Mouse (Mus musculus) heart, adult 2 months (tissue): ENCODE data around the gene Usp54. TPM values are rescaled to one million over a fixed set of nuclear protein-coding genes. Genes with fewer than 3 reads are reported as not detected.
"Not testable (repeated sequence)": the region's sequence is repeated elsewhere in the genome, so short reads cannot be mapped to it uniquely, and the experiment has no call there.

Source experiments
- DNase-seq, 2 experiments: peaks; one replicate each; pipeline ENCODE4 v3.0.0; 2021
- H3K27ac ChIP-seq: fragments of 200-600 bp; 2 replicates; pipeline ENCODE4 v1.8.1; 2022
- H3K27me3 ChIP-seq: fragments of 200-500 bp; 2 replicates; pipeline ENCODE4 v1.6.1; 2012; ENCODE audit warnings: mild to moderate bottlenecking, low read length, inconsistent platforms, mixed read lengths; ENCODE audit not compliant: control insufficient read depth, insufficient read depth
- H3K36me3 ChIP-seq: fragments of 200-500 bp; 2 replicates; pipeline ENCODE4 v1.6.1; 2012; ENCODE audit warnings: low read length, inconsistent platforms; ENCODE audit not compliant: control insufficient read depth, insufficient read depth
- H3K4me1 ChIP-seq: fragments of 200-500 bp; 2 replicates; pipeline ENCODE4 v1.6.1; 2011; ENCODE audit warnings: low read length; ENCODE audit not compliant: control insufficient read depth, insufficient read depth
- H3K4me3 ChIP-seq: fragments of 200-600 bp; 2 replicates; pipeline ENCODE4 v1.8.1; 2022
- H3K79me2 ChIP-seq: fragments of 200-500 bp; replicated peaks from 2 replicates; pipeline ENCODE4 v1.6.1; 2012; ENCODE audit warnings: mild to moderate bottlenecking, inconsistent platforms, low read length, moderate library complexity, mixed read lengths; ENCODE audit not compliant: control insufficient read depth, insufficient read depth
- H3K9ac ChIP-seq: fragments of 200-500 bp; 2 replicates; pipeline ENCODE4 v1.6.1; 2012; ENCODE audit warnings: low read depth, mild to moderate bottlenecking, control low read depth, inconsistent platforms, low read length, mixed read lengths
- CTCF ChIP-seq: fragments of 200-600 bp; IDR thresholded peaks from 2 replicates; pipeline ENCODE4 v1.8.1; 2022; ENCODE audit warnings: antibody characterized with exemption, mild to moderate bottlenecking, moderate library complexity
- EP300 ChIP-seq: fragments of 200-500 bp; IDR thresholded peaks from 2 replicates; pipeline ENCODE4 v1.6.1; 2011; ENCODE audit warnings: low read depth, low read length, control low read depth; ENCODE audit not compliant: insufficient read depth
- POLR2A ChIP-seq: fragments of 200-500 bp; IDR thresholded peaks from 2 replicates; pipeline ENCODE4 v1.6.1; 2011; ENCODE audit warnings: mild to moderate bottlenecking, low read depth, low read length, control low read depth; ENCODE audit not compliant: insufficient read depth
- WGBS: fragments of 180-500 bp; shearing (Covaris S2); methylation state at CpG from one replicate; pipeline ENCODE4 v1.1.7; 2018; 5-methylcytosine and 5-hydroxymethylcytosine counted together
- intact Hi-C: fragments of 180-260 bp; cut with DNase I; formaldehyde crosslinking; loops from one replicate; pipeline ENCODE4 v1.15.1; 2025
- polyA plus RNA-seq: library from polyadenylated mRNA; depleted of rRNA; stranded (reverse); fragments of >200 nt; gene quantifications from 2 replicates; pipeline ENCODE4 v1.2.3, GENCODE M21; 2012
- total RNA-seq, 2 experiments: library from RNA; stranded (reverse); gene quantifications; 2 replicates each; pipeline ENCODE4 v1.2.3; 2021

Usp54 gene
- total and polyA plus RNA-seq, 3 experiments: 10.9 to 16.2 (median 14.1) TPM

DNA sequence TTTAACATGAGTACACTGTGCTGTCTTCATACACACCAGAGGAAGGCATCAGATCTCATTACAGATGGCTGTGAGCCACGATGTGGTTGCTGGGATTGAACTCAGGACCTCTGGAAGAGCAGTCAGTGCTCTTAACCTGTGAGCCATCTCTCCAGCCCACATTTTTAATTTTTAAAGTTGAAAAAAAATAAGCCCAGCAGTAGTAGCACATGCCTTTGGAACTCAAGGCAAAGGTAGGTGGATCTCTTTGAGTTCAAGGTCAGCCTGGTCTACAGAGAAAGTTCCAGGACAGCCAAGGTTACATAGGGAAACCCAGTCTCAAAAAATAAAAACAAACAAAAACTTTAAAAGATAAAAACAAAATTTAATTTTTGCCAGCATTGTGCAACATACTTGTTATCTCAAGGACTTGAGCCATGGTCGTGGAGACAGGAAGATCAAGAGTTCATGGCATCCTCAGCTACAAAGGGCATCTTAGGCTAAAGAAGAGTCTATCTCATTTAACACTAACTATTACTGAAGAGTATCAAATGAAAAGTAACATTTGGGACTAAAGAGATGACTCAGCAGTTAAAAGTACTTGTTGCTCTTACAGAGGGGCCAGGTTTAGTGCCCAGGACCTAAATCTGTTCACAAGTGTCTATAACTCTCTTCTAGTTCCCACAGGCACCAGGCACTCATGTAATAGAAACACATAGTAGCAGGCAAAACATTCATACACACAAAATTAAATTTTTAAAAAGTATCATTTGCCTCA, 2.9 kb downstream of the Usp54 start:
- WGBS: 61% methylated on average over 2 of the region's 2 CpGs
- Histone ChIP-seq H3K36me3 (peaks cover 2% of the 10 kb centered on the region), H3K4me1 (no peaks in the 10 kb centered on the region; the same call in none of the 2 replicates), H3K27ac (no peak overlapping the region), H3K9ac (no peak overlapping the region), H3K27me3 (no peaks in the 10 kb centered on the region), H3K4me3 (no peak overlapping the region), H3K79me2 (no peaks in the 10 kb centered on the region)
- TF ChIP-seq POLR2A (no peak), EP300 (no peak), CTCF (no peak)
- intact Hi-C loops: no loop called here
- no peak for DNase-seq

GRCm38 (mm10) chr14:20636968-20637367, 3.9 kb downstream of the Usp54 start:
- intact Hi-C loops, H3K79me2 ChIP-seq, H3K27ac ChIP-seq, H3K4me1 ChIP-seq, H3K27me3 ChIP-seq, H3K4me3 ChIP-seq, H3K9ac ChIP-seq, DNase-seq, H3K36me3 ChIP-seq: not testable (repeated sequence)
- WGBS: 93% methylated on average over 3 of the region's 3 CpGs

DNA sequence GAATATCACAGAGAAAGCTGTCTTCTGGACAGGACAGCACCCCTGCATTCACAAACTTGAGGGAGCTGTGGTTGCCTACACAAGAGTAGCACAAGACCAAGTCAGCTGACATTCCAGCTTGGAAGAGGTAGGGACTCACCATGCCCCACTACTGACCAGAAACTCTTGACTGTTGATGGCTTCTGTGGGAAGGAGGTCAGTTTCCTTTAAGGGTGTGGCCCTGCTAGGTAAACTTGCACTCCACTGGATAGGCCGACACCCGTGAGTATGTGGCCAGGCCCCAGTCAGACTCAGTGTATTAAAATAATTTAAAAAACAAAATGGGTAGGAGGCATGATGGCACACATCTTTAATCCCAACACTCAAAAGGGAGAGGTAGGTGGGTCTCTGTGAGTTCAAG, 5.3 kb downstream of the Usp54 start:
- DNase-seq: no peak
- intact Hi-C loops: no loop called here
- H3K27ac ChIP-seq: no peak overlapping the region

GRCm38 (mm10) chr14:20631253-20631652, 9.6 kb downstream of the Usp54 start:
- Histone ChIP-seq H3K9ac (no peak overlapping the region), H3K79me2 (no peaks in the 10 kb centered on the region), H3K27me3 (no peaks in the 10 kb centered on the region), H3K27ac (no peak overlapping the region), H3K4me1 (no peaks in the 10 kb centered on the region), H3K36me3 (no peaks in the 10 kb centered on the region), H3K4me3 (no peak overlapping the region)
- WGBS: 28% methylated on average over 4 of the region's 4 CpGs
- intact Hi-C loops: no loop called here
- TF ChIP-seq CTCF (no peak), POLR2A (no peak), EP300 (no peak)
- DNase-seq: no peak

More for the DNA sequence above, 5.3 kb downstream of the Usp54 start:
- no peak for TF ChIP-seq CTCF
- no peak for TF ChIP-seq EP300
- no peak for TF ChIP-seq POLR2A
- H3K36me3 ChIP-seq: no peaks in the 10 kb centered on the region
- H3K27me3 ChIP-seq: no peaks in the 10 kb centered on the region
- H3K79me2 ChIP-seq: no peaks in the 10 kb centered on the region
- no peak overlapping the region for H3K4me3 ChIP-seq
- 77% methylated on average over 2 of the region's 2 CpGs for WGBS
- H3K4me1 ChIP-seq: no peaks in the 10 kb centered on the region; the same call in 1 of the 2 replicates
- no peak overlapping the region for H3K9ac ChIP-seq

GRCm38 (mm10) chr14:20626971-20627370, 13.9 kb downstream of the Usp54 start:
- DNase-seq: no peak
- H3K36me3 ChIP-seq: no peaks in the 10 kb centered on the region
- H3K4me3 ChIP-seq: no peak overlapping the region
- H3K9ac ChIP-seq: no peak overlapping the region
- intact Hi-C loops: no loop called here
- 81% methylated on average over 3 of the region's 3 CpGs for WGBS
- no peak overlapping the region for H3K27ac ChIP-seq
- TF ChIP-seq EP300: no peak
- no peak for TF ChIP-seq POLR2A
- no peak for TF ChIP-seq CTCF
- peaks cover 1% of the 10 kb centered on the region; the same call in 1 of the 2 replicates for H3K4me1 ChIP-seq
- H3K27me3 ChIP-seq: no peaks in the 10 kb centered on the region
- H3K79me2 ChIP-seq: no peaks in the 10 kb centered on the region

GRCm38 (mm10) chr14:20626447-20626846, 14.4 kb downstream of the Usp54 start:
- H3K9ac ChIP-seq: no peak overlapping the region
- peaks cover 1% of the 10 kb centered on the region; the same call in 1 of the 2 replicates for H3K4me1 ChIP-seq
- H3K27ac ChIP-seq: no peak overlapping the region
- intact Hi-C loops: no loop called here
- TF ChIP-seq EP300 (no peak), CTCF (no peak), POLR2A (no peak)
- DNase-seq: no peak
- H3K79me2 ChIP-seq: no peaks in the 10 kb centered on the region
- H3K4me3 ChIP-seq: no peak overlapping the region
- H3K27me3 ChIP-seq: no peaks in the 10 kb centered on the region
- no peaks in the 10 kb centered on the region for H3K36me3 ChIP-seq
- WGBS: 48% methylated on average over 2 of the region's 2 CpGs
